Mouse (Mus musculus): ENCODE measurements around the gene Pip5kl1. TPM values are rescaled to one million over a fixed set of nuclear protein-coding genes. Genes with fewer than 3 reads are reported as not detected.

The Pip5kl1 gene
- polyA plus RNA-seq, 1 experiment from 2014 or later: 0.08 TPM

DNA sequence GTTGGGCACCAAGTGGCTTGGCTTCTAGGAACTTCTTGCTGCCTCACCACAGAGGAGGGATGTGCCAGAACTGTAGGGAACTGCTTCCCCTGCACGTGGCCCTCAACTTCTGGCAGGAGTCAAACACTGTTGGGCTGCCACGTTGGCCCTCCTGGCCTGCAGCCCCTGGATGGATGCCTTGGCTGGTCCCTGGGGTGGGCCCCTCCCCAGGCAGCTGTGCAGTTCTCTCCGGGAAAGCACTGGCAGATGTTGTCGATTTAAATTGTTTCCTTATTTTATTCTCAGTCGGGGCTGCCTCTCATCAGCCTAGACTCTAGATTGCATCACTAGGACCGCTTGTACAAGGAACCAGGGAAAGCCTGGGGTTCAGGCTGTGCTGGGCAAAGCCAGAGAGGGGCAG, 24.8 kb upstream of the Pip5kl1 start:
- Histone ChIP-seq H3K9me3 (ENCODE audit: control insufficient read depth, low read length) (no peaks in the 10 kb centered on the region), H3K4me3 (ENCODE audit: low read depth, low read length) (no peak overlapping the region), H3K4me2 (replicated peaks; ENCODE audit: low read depth) (no peak overlapping the region), H3K27ac (replicated peaks) (peak overlapping the region; percentile 67; the same call in 1 of the 2 replicates), H3K36me3 (ENCODE audit: control insufficient read depth, insufficient read depth, low read length) (no peaks in the 10 kb centered on the region), H3K4me1 (replicated peaks; ENCODE audit: control insufficient read depth, insufficient read depth) (peaks cover 12% of the 10 kb centered on the region), H3K9ac (ENCODE audit: low read length) (no peak overlapping the region), H3K27me3 (ENCODE audit: control insufficient read depth, insufficient read depth, low read length) (no peaks in the 10 kb centered on the region)
- no peak for TF ChIP-seq EP300 (optimal IDR thresholded peaks at IDR 0.05)
- ATAC-seq (ENCODE audit: low FRiP score, low TSS enrichment) (peak; percentile 39; the same call in 1 of the 2 replicates), DNase-seq (ENCODE audit: low spot score) (peak; percentile 23)
- 26% methylated on average over 6 of the region's 6 CpGs for WGBS

DNA sequence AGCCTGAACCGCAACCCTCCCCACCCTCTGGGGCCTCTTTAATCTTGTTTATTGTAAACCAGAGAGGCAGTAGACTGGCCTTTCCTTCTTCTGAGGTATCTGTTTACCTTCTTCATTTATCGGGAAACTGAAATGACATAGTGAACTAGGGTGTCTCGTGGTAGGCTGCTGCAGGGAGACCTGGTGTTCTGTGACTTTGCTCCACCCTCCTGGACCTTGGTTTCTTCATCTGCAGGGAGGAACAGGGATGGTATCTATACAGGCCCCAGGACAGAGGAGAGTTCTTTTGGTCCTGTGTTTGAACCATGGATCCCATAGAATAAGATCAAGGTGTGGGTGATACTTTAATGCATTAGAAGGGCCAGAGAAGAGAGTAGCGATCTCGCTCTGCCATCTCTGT, 23.4 kb upstream of the Pip5kl1 start:
- TF ChIP-seq EP300 (optimal IDR thresholded peaks at IDR 0.05): no peak
- TF ChIP-seq CTCF (IDR thresholded peaks at IDR 0.05; ENCODE audit: low read depth): no peak
- no peaks in the 10 kb centered on the region for H3K27me3 ChIP-seq (ENCODE audit: control insufficient read depth, insufficient read depth, low read length)
- WGBS: 61% methylated on average over 5 of the region's 5 CpGs

GRCm38 (mm10) chr2:32553592-32554148, 20.9 kb upstream of the Pip5kl1 start:
- no peak for ATAC-seq (ENCODE audit: low FRiP score, low TSS enrichment)
- H3K4me1 ChIP-seq (replicated peaks; ENCODE audit: control insufficient read depth, insufficient read depth): peaks cover 12% of the 10 kb centered on the region

More for the DNA sequence above, 23.4 kb upstream of the Pip5kl1 start:
- no peak overlapping the region for H3K9ac ChIP-seq (ENCODE audit: low read length)
- no peaks in the 10 kb centered on the region for H3K36me3 ChIP-seq (ENCODE audit: control insufficient read depth, insufficient read depth, low read length)
- no peak for DNase-seq (ENCODE audit: low spot score)
- H3K9me3 ChIP-seq (ENCODE audit: control insufficient read depth, low read length): no peaks in the 10 kb centered on the region
- no peak overlapping the region for H3K4me2 ChIP-seq (replicated peaks; ENCODE audit: low read depth)
- no peak for ATAC-seq (ENCODE audit: low FRiP score, low TSS enrichment)
- H3K4me3 ChIP-seq (ENCODE audit: low read depth, low read length): no peak overlapping the region
- H3K27ac ChIP-seq (replicated peaks): peak overlapping the region; percentile 45; the same call in 1 of the 2 replicates
- H3K4me1 ChIP-seq (replicated peaks; ENCODE audit: control insufficient read depth, insufficient read depth): peaks cover 12% of the 10 kb centered on the region

DNA sequence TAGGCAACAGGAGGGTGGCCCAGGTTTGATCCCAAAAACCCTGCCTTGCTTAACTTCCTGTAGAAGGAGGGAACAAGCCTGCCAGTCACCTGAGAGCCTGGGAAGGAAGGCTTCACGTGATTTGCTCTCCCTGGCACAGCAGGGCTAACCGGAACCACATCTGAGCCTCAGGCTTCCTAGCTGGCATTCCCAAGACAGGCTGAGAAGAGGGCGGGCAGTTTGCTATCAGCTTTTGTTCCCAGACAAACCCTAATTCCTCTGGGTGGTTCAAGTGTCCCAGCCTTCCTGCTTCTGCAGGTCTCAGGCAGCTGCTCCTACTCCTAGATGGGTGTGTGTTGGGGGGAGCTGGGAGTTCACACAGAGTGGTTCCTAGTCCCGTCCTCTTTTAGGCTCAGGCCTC, 19.1 kb upstream of the Pip5kl1 start:
- H3K4me1 ChIP-seq (replicated peaks; ENCODE audit: control insufficient read depth, insufficient read depth): peaks cover 2% of the 10 kb centered on the region; the same call in 1 of the 2 replicates
- peak; percentile 72 for ATAC-seq (ENCODE audit: low FRiP score, low TSS enrichment)
- H3K4me2 ChIP-seq (replicated peaks; ENCODE audit: low read depth): no peak overlapping the region
- no peak overlapping the region for H3K4me3 ChIP-seq (ENCODE audit: low read depth, low read length)
- 0 out of 2 replicates have a peak, but pooled peaks cover 2% of the 10 kb centered on the region for H3K36me3 ChIP-seq (ENCODE audit: control insufficient read depth, insufficient read depth, low read length)
- no peaks in the 10 kb centered on the region for H3K27me3 ChIP-seq (ENCODE audit: control insufficient read depth, insufficient read depth, low read length)
- no peak overlapping the region for H3K9ac ChIP-seq (ENCODE audit: low read length)
- H3K27ac ChIP-seq (replicated peaks): peak overlapping the region; percentile 61
- WGBS: 48% methylated on average over 4 of the region's 4 CpGs
- no peak for TF ChIP-seq CTCF (IDR thresholded peaks at IDR 0.05; ENCODE audit: low read depth)
- no peak for TF ChIP-seq EP300 (optimal IDR thresholded peaks at IDR 0.05)
- H3K9me3 ChIP-seq (ENCODE audit: control insufficient read depth, low read length): no peaks in the 10 kb centered on the region
- DNase-seq (ENCODE audit: low spot score): peak; percentile 64

More at GRCm38 (mm10) chr2:32553592-32554148, 20.9 kb upstream of the Pip5kl1 start:
- DNase-seq (ENCODE audit: low spot score): no peak
- H3K4me2 ChIP-seq (replicated peaks; ENCODE audit: low read depth): no peak overlapping the region
- H3K9me3 ChIP-seq (ENCODE audit: control insufficient read depth, low read length): no peaks in the 10 kb centered on the region
- H3K4me3 ChIP-seq (ENCODE audit: low read depth, low read length): no peak overlapping the region
- TF ChIP-seq EP300 (optimal IDR thresholded peaks at IDR 0.05): no peak
- no peak for TF ChIP-seq CTCF (IDR thresholded peaks at IDR 0.05; ENCODE audit: low read depth)
- H3K9ac ChIP-seq (ENCODE audit: low read length): no peak overlapping the region
- H3K36me3 ChIP-seq (ENCODE audit: control insufficient read depth, insufficient read depth, low read length): no peaks in the 10 kb centered on the region
- WGBS: 65% methylated on average over 7 of the region's 7 CpGs
- no peaks in the 10 kb centered on the region for H3K27me3 ChIP-seq (ENCODE audit: control insufficient read depth, insufficient read depth, low read length)
- H3K27ac ChIP-seq (replicated peaks): 0 out of 2 replicates have a peak overlapping the region, but pooled peaks have one; percentile 4

DNA sequence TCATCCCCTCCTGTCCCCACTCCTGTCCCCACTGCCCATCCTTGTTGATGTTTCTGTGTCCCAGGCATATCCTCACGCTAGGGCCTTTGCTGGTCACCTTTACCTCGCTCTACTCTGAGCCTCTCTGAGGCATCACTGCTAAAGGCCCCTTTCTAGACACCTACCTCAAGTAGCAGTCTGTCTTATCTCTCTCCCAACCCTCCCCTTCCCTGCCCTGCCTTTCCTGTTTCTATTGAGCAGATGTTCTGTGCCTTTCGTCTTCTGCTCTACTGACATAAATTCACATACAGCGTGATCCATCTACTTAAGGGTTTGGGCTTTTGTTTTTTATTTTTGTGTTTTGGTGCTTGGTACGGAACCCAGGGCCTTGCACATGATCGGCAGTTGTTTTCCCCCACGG, 18.6 kb upstream of the Pip5kl1 start:
- H3K4me1 ChIP-seq (replicated peaks; ENCODE audit: control insufficient read depth, insufficient read depth): peaks cover 1% of the 10 kb centered on the region; the same call in 1 of the 2 replicates
- H3K4me3 ChIP-seq (ENCODE audit: low read depth, low read length): no peak overlapping the region
- WGBS: 79% methylated on average over 7 of the region's 7 CpGs
- no peak overlapping the region for H3K4me2 ChIP-seq (replicated peaks; ENCODE audit: low read depth)
- TF ChIP-seq EP300 (optimal IDR thresholded peaks at IDR 0.05) (no peak), CTCF (IDR thresholded peaks at IDR 0.05; ENCODE audit: low read depth) (no peak)
- H3K9me3 ChIP-seq (ENCODE audit: control insufficient read depth, low read length): no peaks in the 10 kb centered on the region
- no peaks in the 10 kb centered on the region for H3K27me3 ChIP-seq (ENCODE audit: control insufficient read depth, insufficient read depth, low read length)
- DNase-seq (ENCODE audit: low spot score) (no peak), ATAC-seq (ENCODE audit: low FRiP score, low TSS enrichment) (peak; percentile 7; the same call in 1 of the 2 replicates)
- 0 out of 2 replicates have a peak, but pooled peaks cover 5% of the 10 kb centered on the region for H3K36me3 ChIP-seq (ENCODE audit: control insufficient read depth, insufficient read depth, low read length)
- peak overlapping the region; percentile 61; the same call in 1 of the 2 replicates for H3K27ac ChIP-seq (replicated peaks)
- no peak overlapping the region for H3K9ac ChIP-seq (ENCODE audit: low read length)

GRCm38 (mm10) chr2:32559570-32559969, 15.0 kb upstream of the Pip5kl1 start:
- Histone ChIP-seq H3K4me2 (replicated peaks; ENCODE audit: low read depth) (no peak overlapping the region), H3K27ac (replicated peaks) (no peak overlapping the region), H3K9ac (ENCODE audit: low read length) (no peak overlapping the region; the same call in 1 of the 2 replicates), H3K4me3 (ENCODE audit: low read depth, low read length) (no peak overlapping the region), H3K27me3 (ENCODE audit: control insufficient read depth, insufficient read depth, low read length) (no peaks in the 10 kb centered on the region), H3K4me1 (replicated peaks; ENCODE audit: control insufficient read depth, insufficient read depth) (no peaks in the 10 kb centered on the region), H3K36me3 (ENCODE audit: control insufficient read depth, insufficient read depth, low read length) (peaks cover 11% of the 10 kb centered on the region; the same call in 1 of the 2 replicates), H3K9me3 (ENCODE audit: control insufficient read depth, low read length) (no peaks in the 10 kb centered on the region)
- 60% methylated on average over 5 of the region's 5 CpGs for WGBS
- no peak for TF ChIP-seq CTCF (IDR thresholded peaks at IDR 0.05; ENCODE audit: low read depth)
- TF ChIP-seq EP300 (optimal IDR thresholded peaks at IDR 0.05): no peak
- no peak for DNase-seq (ENCODE audit: low spot score)
- peak; percentile 14; the same call in 1 of the 2 replicates for ATAC-seq (ENCODE audit: low FRiP score, low TSS enrichment)
